Mouse (Mus musculus) liver, embryonic 14.5 days (tissue): ENCODE results near the gene Syt7. TPM values are rescaled to one million over a fixed set of nuclear protein-coding genes. Genes with fewer than 3 reads are reported as not detected.

Experiments used
- ATAC-seq: fragments of 200-750 bp; cut with Nextera tagmentation; 2 replicates; pipeline ENCODE4 v1.8.0; 2017; ENCODE audit warnings: moderate number of reproducible peaks, mild to moderate bottlenecking, moderate library complexity; ENCODE audit not compliant: insufficient read depth
- DNase-seq, 3 experiments: peaks; one replicate each; pipeline ENCODE4 v3.0.0-alpha.2; 2012 to 2013; ENCODE audit warnings: low read depth in 3 of 3, low spot score in 3 of 3
- H3K27ac ChIP-seq: fragments of 300-500 bp; sonication (generic); 2 replicates; pipeline ENCODE4 v1.5.1; 2014; ENCODE audit warnings: moderate library complexity, mild to moderate bottlenecking, control low read depth, inconsistent platforms
- H3K27me3 ChIP-seq: fragments of 300-500 bp; sonication (generic); 2 replicates; pipeline ENCODE4 v1.6.1; 2014; ENCODE audit warnings: mild to moderate bottlenecking, low read length, moderate library complexity; ENCODE audit not compliant: control insufficient read depth, insufficient read depth
- H3K36me3 ChIP-seq: fragments of 300-500 bp; sonication (generic); replicated peaks from 2 replicates; pipeline ENCODE4 v1.6.1; 2014; ENCODE audit warnings: low read depth; ENCODE audit not compliant: control insufficient read depth, insufficient read depth
- H3K4me1 ChIP-seq, 2 experiments: fragments of 200-500 bp in 1 of 2; fragments of 300-500 bp in 1 of 2; sonication (generic) in 1 of 2; replicated peaks; 2 replicates each; pipeline ENCODE4 v1.6.1; 2012 to 2014; ENCODE audit warnings: antibody characterized with exemption in 1 of 2, inconsistent platforms in 1 of 2, low read length in 1 of 2; ENCODE audit not compliant: control insufficient read depth in 2 of 2, insufficient read depth in 2 of 2
- H3K4me2 ChIP-seq: fragments of 300-500 bp; sonication (generic); 2 replicates; pipeline ENCODE4 v1.6.1; 2014; ENCODE audit warnings: low read depth, mild to moderate bottlenecking, control low read depth, moderate library complexity
- H3K4me3 ChIP-seq, 2 experiments: fragments of 200-500 bp in 1 of 2; fragments of 300-500 bp in 1 of 2; sonication (generic) in 1 of 2; 2 replicates each; pipeline ENCODE4 v1.5.1; 2012 to 2014; ENCODE audit warnings: low read depth in 2 of 2, low read length in 2 of 2, mild to moderate bottlenecking in 2 of 2, control low read depth in 1 of 2, inconsistent platforms in 1 of 2, moderate library complexity in 1 of 2; ENCODE audit not compliant: insufficient read depth in 1 of 2
- H3K9ac ChIP-seq: fragments of 300-500 bp; sonication (generic); replicated peaks from 2 replicates; pipeline ENCODE4 v1.6.1; 2014; ENCODE audit warnings: mild to moderate bottlenecking, control low read depth, moderate library complexity
- H3K9me3 ChIP-seq: fragments of 300-500 bp; sonication (generic); 2 replicates; pipeline ENCODE4 v1.6.1; 2016; ENCODE audit warnings: low read length, mixed read lengths; ENCODE audit not compliant: control insufficient read depth
- CTCF ChIP-seq: IDR thresholded peaks from 2 replicates; pipeline ENCODE4 v1.5.1; 2016; ENCODE audit warnings: antibody characterized with exemption, low read depth, control low read depth
- EP300 ChIP-seq: IDR thresholded peaks from 2 replicates; pipeline ENCODE4 v1.6.1; 2016; ENCODE audit warnings: antibody characterized with exemption, low read depth
- WGBS: fragments of 180-500 bp; shearing (Covaris S2); extraction: QIAGEN DNeasy Blood & Tissue Kit; methylation state at CpG from one replicate; pipeline ENCODE4 v1.1.7; 2014; ENCODE audit not compliant: insufficient replicate concordance; 5-methylcytosine and 5-hydroxymethylcytosine counted together
- polyA plus RNA-seq, 2 experiments: library from polyadenylated mRNA; depleted of rRNA in 1 of 2; stranded (reverse) in 1 of 2; unstranded in 1 of 2; fragments of >200 nt; fragmentation: Nextera tagmentation in 1 of 2; extraction: Ambion mirVana in 1 of 2; gene quantifications; 2 replicates each; pipeline versions ENCODE4 v1.2.1 to v1.2.3; 2012 to 2014

The Syt7 gene
- polyA plus RNA-seq, 2 experiments: 0.04 to 0.37 TPM

- 16% methylated on average over 12 of the region's 12 CpGs for WGBS
- no peak for ATAC-seq
- no peak for TF ChIP-seq CTCF
- no peak for TF ChIP-seq EP300
Measured at GRCm38 (mm10) chr19:10356845-10357503, 31.9 kb upstream of the Syt7 start.

DNA sequence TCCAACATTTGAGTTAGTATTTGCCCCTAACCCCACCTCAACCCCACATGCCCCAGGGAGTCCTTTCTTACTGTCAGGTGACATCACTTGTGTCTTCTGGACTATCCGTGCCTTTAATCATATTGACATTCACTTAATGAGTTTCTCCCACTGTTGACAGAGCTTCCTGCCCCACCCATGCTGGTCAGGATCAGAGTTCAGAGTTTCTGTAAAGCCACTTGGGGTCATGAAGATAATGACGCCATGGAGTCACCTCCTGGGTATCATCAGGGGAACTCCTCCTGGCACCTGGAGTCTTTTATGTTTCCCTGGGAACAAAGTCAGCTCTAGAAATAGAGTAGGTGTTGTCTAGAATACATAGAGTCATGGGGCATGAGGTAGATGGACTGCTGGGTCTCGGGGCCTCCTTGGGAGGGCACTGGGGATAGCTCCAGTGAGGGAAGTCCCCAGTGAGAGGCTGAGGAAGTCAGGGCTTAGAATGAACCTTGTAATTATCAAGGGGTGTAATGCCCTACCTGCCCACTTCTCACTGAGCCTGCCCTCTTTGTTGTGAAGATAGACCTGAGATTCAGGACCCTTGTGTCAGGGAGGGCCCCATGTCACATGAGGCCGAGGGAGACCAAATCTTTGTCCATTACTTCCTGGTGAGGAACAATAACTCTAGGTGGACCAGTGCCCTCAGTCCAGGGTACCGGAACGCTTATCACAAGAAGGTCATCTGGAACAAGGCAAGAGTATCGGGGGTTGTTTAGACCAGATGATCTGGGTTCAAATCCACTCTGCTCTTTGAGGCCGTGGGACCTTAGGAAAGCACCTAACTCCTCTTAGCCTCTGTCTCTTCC, 29.6 kb upstream of the Syt7 start:
- Histone ChIP-seq H3K4me1 (no peaks in the 10 kb centered on the region), H3K4me2 (no peak overlapping the region), H3K9me3 (no peaks in the 10 kb centered on the region), H3K36me3 (no peaks in the 10 kb centered on the region), H3K27me3 (no peaks in the 10 kb centered on the region), H3K4me3 (no peak overlapping the region), H3K27ac (no peak overlapping the region), H3K9ac (no peak overlapping the region)
- ATAC-seq: no peak
- no peak for DNase-seq
- TF ChIP-seq CTCF: no peak
- no peak for TF ChIP-seq EP300
- WGBS: 53% methylated on average over 8 of the region's 8 CpGs

More at GRCm38 (mm10) chr19:10356845-10357503, 31.9 kb upstream of the Syt7 start:
- Histone ChIP-seq H3K4me1 (no peaks in the 10 kb centered on the region), H3K9ac (no peak overlapping the region), H3K27me3 (no peaks in the 10 kb centered on the region), H3K4me2 (no peak overlapping the region), H3K4me3 (no peak overlapping the region), H3K36me3 (no peaks in the 10 kb centered on the region), H3K9me3 (no peaks in the 10 kb centered on the region), H3K27ac (no peak overlapping the region)
- no peak for DNase-seq

GRCm38 (mm10) chr19:10362473-10363129, 26.3 kb upstream of the Syt7 start:
- Histone ChIP-seq H3K4me2 (no peak overlapping the region), H3K27ac (no peak overlapping the region), H3K4me3 (no peak overlapping the region), H3K27me3 (no peaks in the 10 kb centered on the region), H3K9ac (no peak overlapping the region), H3K4me1 (0 out of 4 replicates have a peak, but pooled peaks cover 0 to 3% of the 10 kb centered on the region in 2 experiments), H3K36me3 (no peaks in the 10 kb centered on the region), H3K9me3 (no peaks in the 10 kb centered on the region)
- 45% methylated on average over 6 of the region's 6 CpGs for WGBS
- no peak for ATAC-seq
- TF ChIP-seq CTCF: no peak
- TF ChIP-seq EP300: no peak
- DNase-seq: no peak

- Histone ChIP-seq H3K27me3 (no peaks in the 10 kb centered on the region), H3K4me2 (no peak overlapping the region), H3K4me1 (0 out of 4 replicates have a peak, but pooled peaks cover 0 to 3% of the 10 kb centered on the region in 2 experiments), H3K27ac (no peak overlapping the region), H3K9ac (no peak overlapping the region), H3K4me3 (no peak overlapping the region), H3K9me3 (no peaks in the 10 kb centered on the region), H3K36me3 (no peaks in the 10 kb centered on the region)
- TF ChIP-seq CTCF: no peak
- TF ChIP-seq EP300: no peak
- WGBS: 27% methylated on average over 7 of the region's 7 CpGs
- DNase-seq: no peak
- ATAC-seq: no peak
Measured at GRCm38 (mm10) chr19:10363869-10364268, 25.0 kb upstream of the Syt7 start.
